Mouse (Mus musculus) mouse embryonic stem cell (cell line): ENCODE data around the gene Nelfa.
"Not testable (repeated sequence)": the region's sequence is repeated elsewhere in the genome, so short reads cannot be mapped to it uniquely, and the experiment has no call there.

Source experiments
- in situ Hi-C, 2 experiments: fragments of 300-500 bp; cut with MboI; formaldehyde crosslinking; loops; 1 replicate in 1 of 2; 3 replicates in 1 of 2; pipeline ENCODE4 v1.14.3; 2019 to 2020; ENCODE audit warnings: low sequenced_read_pairs in 2 of 2, low pct_unique_long_range_greater_than_20kb in 1 of 2, mixed read lengths in 1 of 2; ENCODE audit not compliant: unreplicated experiment in 1 of 2

The Nelfa gene

DNA sequence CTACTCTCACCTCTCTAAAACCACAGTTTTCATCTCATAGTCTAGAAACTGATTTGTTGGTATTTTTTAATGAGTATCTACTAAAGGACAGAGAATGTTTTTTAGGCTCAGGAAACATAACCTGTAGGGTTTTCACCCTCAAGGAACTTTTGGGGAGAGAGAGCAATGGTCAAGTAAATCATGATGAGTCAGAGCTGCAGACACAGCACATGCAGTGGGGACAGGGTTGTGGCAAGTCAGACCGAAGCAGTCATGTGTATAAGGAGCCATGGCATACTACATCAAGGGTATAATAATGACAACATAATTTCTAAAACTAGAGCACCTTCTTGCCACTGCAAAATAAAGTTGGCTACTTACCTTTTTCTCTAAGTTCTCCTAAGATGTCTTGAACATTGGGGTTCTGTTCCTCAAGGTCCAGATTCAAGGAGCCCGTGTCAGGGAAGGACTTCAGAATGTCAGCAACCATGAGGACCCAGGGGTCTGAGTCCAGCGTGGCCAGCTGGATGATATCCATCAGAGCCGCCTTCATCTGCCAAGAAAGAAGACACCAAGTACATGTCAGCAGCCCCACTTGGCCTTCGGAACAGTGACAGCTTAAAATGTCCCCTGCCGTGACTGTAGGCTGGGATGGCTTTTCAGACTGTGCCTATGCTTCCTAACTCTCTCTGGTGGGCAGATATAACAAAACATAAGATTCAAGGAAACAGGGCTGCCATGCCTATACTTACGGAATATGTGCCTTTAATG lies 14.6 kb downstream of the Nelfa start:
- in situ Hi-C loops, result no loop called here

GRCm38 (mm10) chr5:33920924-33921323 lies 15.3 kb downstream of the Nelfa start:
- in situ Hi-C loops, result no loop called here

DNA sequence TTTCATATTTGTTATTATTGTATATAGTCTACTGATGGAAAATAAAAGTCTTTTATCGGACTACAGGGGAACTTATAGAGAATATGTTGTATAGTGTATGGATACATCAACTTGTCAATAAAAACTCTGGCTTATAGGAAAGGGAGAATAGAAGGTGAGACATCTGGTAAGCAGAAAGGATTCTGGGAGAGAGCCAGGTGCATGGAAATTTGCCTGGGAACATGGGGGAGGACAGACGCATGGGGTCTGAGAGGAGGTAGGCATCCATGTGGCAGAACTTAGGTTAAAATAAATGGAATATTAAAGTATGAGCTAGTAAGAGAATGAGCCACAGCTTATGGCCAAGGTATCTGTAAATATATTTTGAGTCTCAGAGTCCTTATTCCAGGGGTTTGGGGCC lies 16.2 kb downstream of the Nelfa start:
- in situ Hi-C loops, result no loop called here

- in situ Hi-C loops, result no loop called here
Measured at GRCm38 (mm10) chr5:33919466-33919865, 16.7 kb downstream of the Nelfa start.

- in situ Hi-C loops, result not testable (repeated sequence)
Measured at GRCm38 (mm10) chr5:33916616-33917015, 19.6 kb downstream of the Nelfa start.

DNA sequence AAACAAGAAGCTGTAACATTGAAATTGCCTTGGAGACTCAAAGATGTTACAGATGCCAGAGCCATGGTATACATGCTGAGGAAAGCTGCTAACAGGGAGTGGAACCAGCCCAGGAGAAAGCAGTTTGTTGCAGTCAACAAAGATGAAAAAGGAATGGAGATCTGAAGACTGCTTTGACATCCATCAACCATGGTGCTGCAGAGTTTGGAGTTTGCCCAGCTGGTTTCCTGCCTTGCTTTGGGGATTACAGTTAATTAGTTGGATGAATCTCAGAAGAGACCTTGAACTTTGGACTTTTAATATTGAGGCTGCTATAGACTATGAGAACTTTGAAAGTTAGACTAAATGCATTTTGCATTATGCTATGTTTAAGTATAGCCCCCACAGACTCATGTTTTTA lies 21.2 kb downstream of the Nelfa start:
- in situ Hi-C loops, result not testable (repeated sequence)

- in situ Hi-C loops, result no loop called here
Measured at GRCm38 (mm10) chr5:33903176-33903575, 33.0 kb downstream of the Nelfa start.

DNA sequence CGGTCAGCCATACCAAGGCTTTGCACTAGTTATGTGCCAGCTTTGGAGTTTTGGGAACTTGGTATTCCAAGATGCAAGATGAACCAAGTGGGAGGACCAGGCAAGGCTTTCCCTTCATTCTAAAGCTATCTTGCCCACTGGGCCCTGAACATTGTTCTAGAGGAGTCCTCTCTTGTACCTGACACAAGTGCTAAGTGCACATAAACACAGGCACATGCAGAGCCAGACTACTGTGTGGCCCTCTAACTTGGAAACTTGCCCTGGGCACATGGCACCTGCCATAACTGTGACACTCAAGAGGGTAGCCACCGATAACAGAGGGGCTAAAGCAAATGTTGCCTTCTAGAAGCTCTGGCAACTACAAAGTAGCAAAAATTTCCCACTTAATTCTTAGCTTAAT lies 33.5 kb downstream of the Nelfa start:
- in situ Hi-C loops, result no loop called here

GRCm38 (mm10) chr5:33901278-33901677 lies 34.9 kb downstream of the Nelfa start:
- in situ Hi-C loops, result no loop called here

- in situ Hi-C loops, result no loop called here
Measured at GRCm38 (mm10) chr5:33900701-33901263, 35.4 kb downstream of the Nelfa start.

- in situ Hi-C loops, result no loop called here
Measured at GRCm38 (mm10) chr5:33900101-33900500, 36.1 kb downstream of the Nelfa start.

- in situ Hi-C loops, result no loop called here
Measured at GRCm38 (mm10) chr5:33899245-33899644, 37.0 kb downstream of the Nelfa start.

GRCm38 (mm10) chr5:33898671-33899070 lies 37.5 kb downstream of the Nelfa start:
- in situ Hi-C loops, result no loop called here

DNA sequence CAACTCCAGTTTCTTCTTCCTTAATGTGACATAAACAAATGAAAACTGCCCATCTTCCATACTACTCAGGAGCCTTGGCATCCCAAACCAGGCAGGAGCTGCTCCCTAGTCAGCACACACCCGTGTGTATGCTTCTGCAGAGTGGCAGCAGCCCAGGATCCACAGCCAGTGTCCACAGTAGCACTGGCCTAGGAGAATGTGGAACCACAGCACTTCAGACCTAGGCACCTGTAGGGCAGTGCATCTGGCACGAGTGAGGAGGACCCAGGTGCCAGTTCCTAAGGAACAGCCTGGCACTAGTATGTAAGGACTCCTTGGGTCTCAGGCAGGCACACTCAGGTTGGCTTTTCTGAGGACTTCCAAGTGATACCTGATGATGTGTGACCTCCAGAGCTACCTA lies 39.1 kb downstream of the Nelfa start:
- in situ Hi-C loops, result no loop called here

DNA sequence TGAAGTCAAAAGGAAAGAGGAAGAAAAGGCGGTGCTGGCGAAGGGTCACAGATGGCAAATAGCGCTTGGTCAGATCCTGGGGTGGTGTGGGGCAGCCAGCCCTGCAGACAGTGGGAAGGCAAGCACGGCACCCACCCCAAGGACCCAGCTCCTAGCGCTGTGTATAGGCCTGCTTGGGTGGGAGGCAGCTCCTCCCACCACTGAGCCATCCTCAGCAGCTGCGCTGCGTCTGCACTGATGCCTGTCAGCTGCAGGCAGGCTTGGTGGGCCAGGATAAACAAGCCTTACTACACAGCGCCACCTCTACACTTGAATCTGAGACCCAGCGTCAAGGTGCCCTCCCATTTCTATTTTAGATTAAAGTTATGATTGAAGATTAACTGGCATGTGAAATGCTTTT lies 41.1 kb downstream of the Nelfa start:
- in situ Hi-C loops, result no loop called here

GRCm38 (mm10) chr5:33893406-33893805 lies 42.8 kb downstream of the Nelfa start:
- in situ Hi-C loops, result no loop called here

DNA sequence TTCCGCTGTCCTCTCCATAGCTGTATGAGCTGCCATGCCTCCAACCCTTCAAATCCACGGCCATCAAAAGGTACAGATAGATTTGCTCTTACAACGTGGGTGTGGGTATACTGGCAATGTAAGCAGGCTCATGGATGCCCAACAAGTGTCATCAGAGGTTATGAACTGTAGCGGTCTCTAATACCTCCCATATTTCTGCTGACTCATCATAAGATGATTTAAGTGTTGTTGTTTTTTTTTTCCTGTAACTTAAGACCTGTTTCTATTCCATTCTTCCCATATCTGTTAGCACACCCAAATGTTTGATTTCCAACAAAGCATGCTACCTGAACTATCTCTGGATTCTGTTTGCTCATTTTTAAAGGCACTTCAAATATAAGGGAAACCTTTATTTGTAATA lies 55.1 kb downstream of the Nelfa start:
- in situ Hi-C loops, result no loop called here

- in situ Hi-C loops, result no loop called here
Measured at GRCm38 (mm10) chr5:33875472-33875871, 60.7 kb downstream of the Nelfa start.

DNA sequence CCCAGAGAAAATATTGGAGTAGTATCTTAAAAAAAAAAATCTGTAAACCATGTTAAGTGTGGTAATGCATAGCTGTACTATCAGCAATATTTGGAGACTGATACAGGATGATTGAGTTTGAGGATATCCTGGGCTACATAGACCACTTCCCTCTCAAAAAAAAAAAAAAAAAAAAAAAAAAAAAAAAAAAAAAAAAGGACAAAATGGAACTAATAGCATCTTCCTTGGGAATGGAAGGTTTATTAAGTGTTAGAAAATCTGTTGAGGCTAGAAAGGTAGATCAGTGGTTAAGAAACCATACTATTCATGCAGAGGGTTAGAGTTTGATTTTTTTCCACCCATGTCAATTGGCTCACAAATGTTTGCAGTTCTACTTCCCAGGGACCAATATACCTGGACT lies 78.5 kb downstream of the Nelfa start:
- in situ Hi-C loops, result no loop called here

DNA sequence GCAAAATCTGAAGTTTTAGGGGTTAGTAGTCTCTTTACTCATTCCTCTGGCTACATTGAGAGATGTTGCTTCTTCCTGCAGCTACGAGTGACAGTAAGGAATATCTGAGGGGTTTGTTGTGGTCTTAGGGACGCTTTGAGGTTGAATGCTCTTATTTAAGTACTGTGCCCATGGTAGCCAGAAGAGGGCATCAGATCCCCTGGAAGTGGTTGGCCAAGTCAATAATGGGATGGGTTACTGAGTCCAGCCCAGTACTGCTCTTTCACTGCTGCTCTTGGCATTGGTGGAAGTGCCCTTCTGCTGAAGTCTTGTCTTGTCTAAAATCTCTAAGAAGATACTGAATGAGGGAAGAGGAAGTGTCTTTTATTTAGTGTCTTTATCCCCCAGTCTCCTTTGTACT lies 82.2 kb downstream of the Nelfa start:
- in situ Hi-C loops, result no loop called here
